Mouse (Mus musculus): ENCODE measurements around the gene Ssbp3. TPM values are rescaled to one million over a fixed set of nuclear protein-coding genes. Genes with fewer than 3 reads are reported as not detected.

Ssbp3 gene
- polyA plus RNA-seq, 1 experiment from 2014 or later: 43.3 TPM

- H3K36me3 ChIP-seq (ENCODE audit: control insufficient read depth, insufficient read depth, low read length): peaks cover 83% of the 10 kb centered on the region
- no peaks in the 10 kb centered on the region for H3K27me3 ChIP-seq (ENCODE audit: control insufficient read depth, insufficient read depth, low read length)
- no peak overlapping the region for H3K9ac ChIP-seq (ENCODE audit: low read length)
- ATAC-seq (ENCODE audit: insufficient number of reproducible peaks, insufficient read depth, low FRiP score, low read depth): no peak
- no peak overlapping the region for H3K4me2 ChIP-seq (ENCODE audit: low read length)
- no peak overlapping the region for H3K27ac ChIP-seq (replicated peaks in 1 of 2; ENCODE audit: control insufficient read depth in 1 of 2, insufficient read depth in 1 of 2, low read depth in 2 of 2, low read length in 2 of 2)
- WGBS: 63% methylated on average over 10 of the region's 10 CpGs
- peaks cover 8 to 32% of the 10 kb centered on the region in 2 experiments for H3K4me1 ChIP-seq (ENCODE audit: control insufficient read depth in 2 of 2, insufficient read depth in 2 of 2, low read length in 2 of 2)
- H3K4me3 ChIP-seq (ENCODE audit: control insufficient read depth in 1 of 2, insufficient read depth in 1 of 2, low read depth in 1 of 2, low read length in 2 of 2): no peak overlapping the region
- H3K9me3 ChIP-seq (ENCODE audit: control insufficient read depth, low read length): no peaks in the 10 kb centered on the region
These were observed 14.4 kb downstream of the Ssbp3 start for GRCm38 (mm10) chr4:106924888-106925287.

- no peak for ATAC-seq (ENCODE audit: insufficient number of reproducible peaks, insufficient read depth, low FRiP score, low read depth)
- WGBS: 90% methylated on average over 9 of the region's 9 CpGs
These were observed 15.9 kb downstream of the Ssbp3 start for GRCm38 (mm10) chr4:106926401-106926800.

DNA sequence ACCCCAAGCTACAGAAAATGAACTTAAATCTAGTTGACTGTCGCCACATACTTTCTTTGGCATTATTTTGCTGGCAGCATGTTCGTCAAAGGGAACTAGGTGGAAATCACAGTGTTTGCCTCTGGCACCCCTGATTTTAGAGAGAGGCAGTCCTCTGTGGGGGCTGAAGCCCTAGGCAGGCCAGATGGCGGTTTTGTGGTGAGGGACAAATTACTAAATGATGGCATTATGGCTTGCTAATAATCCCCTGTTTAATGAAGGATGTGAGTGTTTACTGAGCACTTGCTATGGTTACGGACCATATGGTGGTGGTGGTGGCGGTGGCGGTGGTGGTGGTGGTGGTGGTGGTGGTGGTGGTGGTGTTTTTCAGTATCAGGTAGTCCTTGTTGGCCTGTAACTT is 16.5 kb downstream of the Ssbp3 start:
- Histone ChIP-seq H3K27me3 (ENCODE audit: control insufficient read depth, insufficient read depth, low read length) (no peaks in the 10 kb centered on the region), H3K9ac (ENCODE audit: low read length) (no peak overlapping the region), H3K27ac (replicated peaks in 1 of 2; ENCODE audit: control insufficient read depth in 1 of 2, insufficient read depth in 1 of 2, low read depth in 2 of 2, low read length in 2 of 2) (no peak overlapping the region), H3K9me3 (ENCODE audit: control insufficient read depth, low read length) (no peaks in the 10 kb centered on the region), H3K4me2 (ENCODE audit: low read length) (no peak overlapping the region), H3K36me3 (ENCODE audit: control insufficient read depth, insufficient read depth, low read length) (peaks cover 67% of the 10 kb centered on the region), H3K4me3 (ENCODE audit: control insufficient read depth in 1 of 2, insufficient read depth in 1 of 2, low read depth in 1 of 2, low read length in 2 of 2) (no peak overlapping the region), H3K4me1 (ENCODE audit: control insufficient read depth in 2 of 2, insufficient read depth in 2 of 2, low read length in 2 of 2) (peaks cover 4 to 21% of the 10 kb centered on the region in 2 experiments; a peak in 3 of 4 replicates)
- WGBS: 96% methylated on average over 6 of the region's 6 CpGs
- no peak for ATAC-seq (ENCODE audit: insufficient number of reproducible peaks, insufficient read depth, low FRiP score, low read depth)

More at GRCm38 (mm10) chr4:106926401-106926800, 15.9 kb downstream of the Ssbp3 start:
- Histone ChIP-seq H3K9me3 (ENCODE audit: control insufficient read depth, low read length) (no peaks in the 10 kb centered on the region), H3K4me3 (ENCODE audit: control insufficient read depth in 1 of 2, insufficient read depth in 1 of 2, low read depth in 1 of 2, low read length in 2 of 2) (no peak overlapping the region), H3K27me3 (ENCODE audit: control insufficient read depth, insufficient read depth, low read length) (no peaks in the 10 kb centered on the region), H3K36me3 (ENCODE audit: control insufficient read depth, insufficient read depth, low read length) (peaks cover 69% of the 10 kb centered on the region), H3K9ac (ENCODE audit: low read length) (no peak overlapping the region), H3K4me1 (ENCODE audit: control insufficient read depth in 2 of 2, insufficient read depth in 2 of 2, low read length in 2 of 2) (peaks cover 5 to 26% of the 10 kb centered on the region in 2 experiments), H3K4me2 (ENCODE audit: low read length) (no peak overlapping the region), H3K27ac (replicated peaks in 1 of 2; ENCODE audit: control insufficient read depth in 1 of 2, insufficient read depth in 1 of 2, low read depth in 2 of 2, low read length in 2 of 2) (no peak overlapping the region)

DNA sequence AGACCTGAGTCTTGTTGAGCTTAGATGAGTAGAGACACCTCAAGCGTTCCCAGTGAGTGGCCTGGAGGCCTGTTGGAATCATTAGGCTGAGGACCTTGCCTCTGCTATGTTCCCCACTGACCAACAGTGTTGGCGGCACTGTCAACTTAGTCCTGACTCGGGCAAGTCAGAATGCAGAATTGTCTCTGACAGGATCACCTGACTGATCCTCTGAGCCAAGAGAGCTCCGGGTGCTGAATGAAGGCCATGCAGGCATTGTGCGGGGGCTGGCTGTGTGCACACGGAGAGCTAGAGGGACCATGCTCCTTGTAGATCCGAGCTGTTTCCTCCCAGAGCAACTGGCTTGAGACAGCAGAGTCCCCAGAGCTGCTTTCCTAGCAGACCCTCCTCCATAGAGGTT is 18.5 kb downstream of the Ssbp3 start:
- 49% methylated on average over 7 of the region's 7 CpGs for WGBS
- Histone ChIP-seq H3K27ac (replicated peaks in 1 of 2; ENCODE audit: control insufficient read depth in 1 of 2, insufficient read depth in 1 of 2, low read depth in 2 of 2, low read length in 2 of 2) (no peak overlapping the region), H3K4me2 (ENCODE audit: low read length) (no peak overlapping the region), H3K9me3 (ENCODE audit: control insufficient read depth, low read length) (no peaks in the 10 kb centered on the region), H3K4me3 (ENCODE audit: control insufficient read depth in 1 of 2, insufficient read depth in 1 of 2, low read depth in 1 of 2, low read length in 2 of 2) (no peak overlapping the region), H3K9ac (ENCODE audit: low read length) (no peak overlapping the region), H3K4me1 (ENCODE audit: control insufficient read depth in 2 of 2, insufficient read depth in 2 of 2, low read length in 2 of 2) (peaks cover 8 to 29% of the 10 kb centered on the region in 2 experiments), H3K36me3 (ENCODE audit: control insufficient read depth, insufficient read depth, low read length) (peaks cover 52% of the 10 kb centered on the region), H3K27me3 (ENCODE audit: control insufficient read depth, insufficient read depth, low read length) (no peaks in the 10 kb centered on the region)
- ATAC-seq (ENCODE audit: insufficient number of reproducible peaks, insufficient read depth, low FRiP score, low read depth): no peak

GRCm38 (mm10) chr4:106932583-106932982 is 22.1 kb downstream of the Ssbp3 start:
- no peaks in the 10 kb centered on the region for H3K27me3 ChIP-seq (ENCODE audit: control insufficient read depth, insufficient read depth, low read length)
- H3K4me2 ChIP-seq (ENCODE audit: low read length): no peak overlapping the region
- H3K27ac ChIP-seq (replicated peaks in 1 of 2; ENCODE audit: control insufficient read depth in 1 of 2, insufficient read depth in 1 of 2, low read depth in 2 of 2, low read length in 2 of 2): no peak overlapping the region
- no peak overlapping the region for H3K4me3 ChIP-seq (ENCODE audit: control insufficient read depth in 1 of 2, insufficient read depth in 1 of 2, low read depth in 1 of 2, low read length in 2 of 2)
- H3K9me3 ChIP-seq (ENCODE audit: control insufficient read depth, low read length): no peaks in the 10 kb centered on the region
- ATAC-seq (ENCODE audit: insufficient number of reproducible peaks, insufficient read depth, low FRiP score, low read depth): no peak
- peaks cover 33% of the 10 kb centered on the region for H3K36me3 ChIP-seq (ENCODE audit: control insufficient read depth, insufficient read depth, low read length)
- 92% methylated on average over 7 of the region's 7 CpGs for WGBS
- peaks cover 19 to 55% of the 10 kb centered on the region in 2 experiments for H3K4me1 ChIP-seq (ENCODE audit: control insufficient read depth in 2 of 2, insufficient read depth in 2 of 2, low read length in 2 of 2)
- no peak overlapping the region for H3K9ac ChIP-seq (ENCODE audit: low read length)

DNA sequence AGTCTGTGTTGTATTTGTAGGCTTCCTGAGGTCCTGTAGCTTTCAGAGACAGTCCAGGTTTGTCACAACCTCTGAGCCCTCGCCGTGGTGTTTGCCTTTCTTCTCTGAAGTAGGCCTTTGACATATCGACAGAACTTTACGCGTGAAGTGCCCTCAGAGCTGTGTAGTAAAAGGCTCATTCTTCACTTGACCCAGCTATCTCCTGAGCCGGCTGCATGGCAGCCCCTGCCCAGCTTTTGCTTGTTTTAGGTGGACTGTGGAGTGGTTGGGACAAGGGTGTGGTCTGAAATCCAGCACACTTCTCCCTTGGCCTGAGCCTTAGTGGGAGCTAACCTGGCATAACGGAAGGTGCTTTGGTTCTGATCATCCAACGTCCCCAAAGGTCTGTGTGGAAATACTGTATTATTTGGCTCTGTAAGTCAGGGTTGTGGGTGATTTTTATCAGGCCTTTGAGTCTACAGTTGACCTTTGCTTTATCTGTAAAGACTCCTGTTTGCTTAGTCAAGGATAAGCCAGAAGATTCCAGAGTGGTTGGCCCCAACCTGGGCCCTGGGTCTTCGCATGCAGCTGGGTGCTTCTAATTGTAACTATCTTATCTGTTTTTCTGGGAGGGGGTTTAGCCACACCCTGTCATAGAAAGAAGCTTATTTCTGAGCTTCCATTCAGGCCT is 23.4 kb downstream of the Ssbp3 start:
- Histone ChIP-seq H3K4me1 (ENCODE audit: control insufficient read depth in 2 of 2, insufficient read depth in 2 of 2, low read length in 2 of 2) (peaks cover 29 to 59% of the 10 kb centered on the region in 2 experiments), H3K27me3 (ENCODE audit: control insufficient read depth, insufficient read depth, low read length) (no peaks in the 10 kb centered on the region), H3K27ac (replicated peaks in 1 of 2; ENCODE audit: control insufficient read depth in 1 of 2, insufficient read depth in 1 of 2, low read depth in 2 of 2, low read length in 2 of 2) (no peak overlapping the region), H3K36me3 (ENCODE audit: control insufficient read depth, insufficient read depth, low read length) (peaks cover 23% of the 10 kb centered on the region), H3K4me3 (ENCODE audit: control insufficient read depth in 1 of 2, insufficient read depth in 1 of 2, low read depth in 1 of 2, low read length in 2 of 2) (no peak overlapping the region), H3K9me3 (ENCODE audit: control insufficient read depth, low read length) (no peaks in the 10 kb centered on the region), H3K4me2 (ENCODE audit: low read length) (no peak overlapping the region), H3K9ac (ENCODE audit: low read length) (no peak overlapping the region)
- 47% methylated on average over 9 of the region's 9 CpGs for WGBS
- no peak for ATAC-seq (ENCODE audit: insufficient number of reproducible peaks, insufficient read depth, low FRiP score, low read depth)

DNA sequence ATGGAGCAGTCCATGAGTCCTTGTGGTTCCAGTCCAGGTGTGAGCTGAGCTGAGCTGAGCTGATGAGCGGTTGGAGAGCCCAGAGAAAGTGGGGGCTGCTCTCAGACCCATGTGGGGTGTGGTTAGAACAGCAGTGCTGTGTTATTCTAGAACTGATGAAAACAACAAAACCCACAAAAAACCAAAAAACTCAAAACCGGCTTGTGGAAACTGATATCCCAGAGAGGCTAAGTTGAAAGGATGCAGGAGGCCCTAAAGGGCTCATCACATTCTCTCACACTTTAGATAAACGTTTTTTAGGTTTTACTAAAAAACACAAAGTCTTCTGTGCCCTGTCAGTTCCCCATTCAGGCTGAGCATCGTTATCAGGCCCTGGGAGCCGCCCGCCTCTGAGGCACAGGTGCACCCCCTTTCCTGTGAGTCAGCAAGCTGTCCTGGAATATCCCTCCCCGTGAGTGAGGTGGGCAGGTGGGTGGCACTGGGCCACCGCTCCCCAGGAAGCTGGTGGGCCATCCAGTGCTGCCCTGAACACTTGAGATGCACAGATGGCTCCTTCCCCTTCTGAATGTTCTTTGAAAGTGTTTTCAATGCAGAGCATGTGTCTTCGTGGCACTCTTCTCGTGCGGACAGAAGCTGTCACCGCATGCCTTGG is 24.6 kb downstream of the Ssbp3 start:
- H3K4me1 ChIP-seq (ENCODE audit: control insufficient read depth in 2 of 2, insufficient read depth in 2 of 2, low read length in 2 of 2): peaks cover 36 to 66% of the 10 kb centered on the region in 2 experiments
- H3K4me2 ChIP-seq (ENCODE audit: low read length): no peak overlapping the region
- no peak for ATAC-seq (ENCODE audit: insufficient number of reproducible peaks, insufficient read depth, low FRiP score, low read depth)
- 44% methylated on average over 12 of the region's 12 CpGs for WGBS
- peaks cover 21% of the 10 kb centered on the region for H3K36me3 ChIP-seq (ENCODE audit: control insufficient read depth, insufficient read depth, low read length)
- H3K9ac ChIP-seq (ENCODE audit: low read length): no peak overlapping the region
- no peak overlapping the region for H3K27ac ChIP-seq (replicated peaks in 1 of 2; ENCODE audit: control insufficient read depth in 1 of 2, insufficient read depth in 1 of 2, low read depth in 2 of 2, low read length in 2 of 2)
- H3K27me3 ChIP-seq (ENCODE audit: control insufficient read depth, insufficient read depth, low read length): no peaks in the 10 kb centered on the region
- H3K4me3 ChIP-seq (ENCODE audit: control insufficient read depth in 1 of 2, insufficient read depth in 1 of 2, low read depth in 1 of 2, low read length in 2 of 2): no peak overlapping the region
- H3K9me3 ChIP-seq (ENCODE audit: control insufficient read depth, low read length): no peaks in the 10 kb centered on the region

All from heart, embryonic 14.5 days (tissue).